Mouse (Mus musculus) left cerebral cortex, adult 11 months (tissue): ENCODE measurements at regions not wholly inside any gene's neighbourhood (a gene's known extent, or its start where the extent isn't known, plus 50 kb on each side); places are given as distances from the start of the nearest gene placed in this dataset.

Experiments
- DNase-seq: peaks from one replicate; pipeline ENCODE4 v3.0.0; 2022; ENCODE audit warnings: low spot score

DNA sequence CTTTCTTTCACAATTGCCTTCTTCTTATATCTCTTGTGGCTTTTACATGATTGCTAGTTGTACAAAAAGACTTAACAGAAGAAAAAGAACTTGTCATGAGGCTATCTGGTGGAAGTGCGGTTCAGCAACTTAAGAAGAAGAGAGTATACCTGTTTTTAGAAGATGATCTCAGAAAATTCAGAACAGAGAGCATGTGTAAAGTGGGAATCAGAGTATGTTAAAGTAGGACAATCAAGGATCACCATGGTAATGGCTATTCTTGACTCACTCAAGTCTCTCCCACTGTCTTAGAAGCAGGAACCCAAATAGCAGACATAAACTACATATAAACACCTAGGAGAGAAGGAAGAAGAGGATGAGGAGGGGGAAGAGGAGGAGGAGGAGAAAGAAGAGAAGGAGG is 857.9 kb upstream of the Nr2f1 start:
- no peak for DNase-seq

GRCm38 (mm10) chr13:79054481-79054880 is 854.9 kb upstream of the Nr2f1 start:
- no peak for DNase-seq

DNA sequence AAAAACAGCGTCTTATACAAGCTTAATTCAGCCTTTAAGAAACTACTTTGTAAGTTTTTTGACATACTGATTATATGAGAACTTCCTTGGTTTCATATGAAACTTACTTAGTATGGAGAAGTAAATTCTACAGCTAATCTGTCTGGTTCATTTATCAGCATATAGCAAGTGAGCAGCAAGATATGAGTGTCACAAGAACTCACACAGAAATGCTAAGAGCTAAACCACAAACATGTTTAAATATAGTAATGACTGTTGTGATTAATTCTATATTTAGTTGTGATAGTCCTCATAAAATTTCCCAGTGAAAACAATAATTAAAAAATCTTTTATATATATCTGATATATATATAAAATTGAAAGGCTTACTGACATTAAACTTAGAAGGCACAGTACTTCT is 853.9 kb upstream of the Nr2f1 start:
- no peak for DNase-seq

- DNase-seq, result no peak
Measured at GRCm38 (mm10) chr13:79047240-79047639, 847.7 kb upstream of the Nr2f1 start.

GRCm38 (mm10) chr13:79044657-79045056 is 845.1 kb upstream of the Nr2f1 start:
- no peak for DNase-seq

DNA sequence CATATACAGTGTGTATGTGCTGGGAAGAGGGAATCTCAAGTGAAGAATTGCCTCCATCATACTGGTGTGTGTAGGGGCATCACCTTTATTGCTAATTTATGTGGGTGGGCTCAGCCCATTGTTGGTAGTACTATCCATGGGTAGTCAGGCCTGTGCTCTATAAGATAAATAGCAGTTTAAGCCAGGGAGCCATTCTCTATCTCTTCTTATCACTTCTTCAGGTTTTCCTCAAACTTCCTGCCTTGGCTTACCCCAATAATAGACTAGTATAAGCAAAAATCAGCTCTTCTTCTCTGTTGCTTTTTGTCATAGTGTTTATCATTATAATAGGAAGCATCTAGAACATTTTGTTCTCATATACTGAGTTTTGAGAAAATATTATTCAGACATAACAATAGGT is 838.3 kb upstream of the Nr2f1 start:
- no peak for DNase-seq

GRCm38 (mm10) chr13:79035276-79035675 is 835.7 kb upstream of the Nr2f1 start:
- no peak for DNase-seq

- no peak for DNase-seq
Measured at GRCm38 (mm10) chr13:79029974-79030373, 830.4 kb upstream of the Nr2f1 start.

- peak; percentile 22 for DNase-seq
Measured at GRCm38 (mm10) chr13:79027877-79028760, 828.6 kb upstream of the Nr2f1 start.

- no peak for DNase-seq
Measured at GRCm38 (mm10) chr13:79025645-79026044, 826.1 kb upstream of the Nr2f1 start.

GRCm38 (mm10) chr13:79018051-79018450 is 818.5 kb upstream of the Nr2f1 start:
- DNase-seq, result no peak

- DNase-seq, result no peak
Measured at GRCm38 (mm10) chr13:79003313-79003712, 803.8 kb upstream of the Nr2f1 start.

DNA sequence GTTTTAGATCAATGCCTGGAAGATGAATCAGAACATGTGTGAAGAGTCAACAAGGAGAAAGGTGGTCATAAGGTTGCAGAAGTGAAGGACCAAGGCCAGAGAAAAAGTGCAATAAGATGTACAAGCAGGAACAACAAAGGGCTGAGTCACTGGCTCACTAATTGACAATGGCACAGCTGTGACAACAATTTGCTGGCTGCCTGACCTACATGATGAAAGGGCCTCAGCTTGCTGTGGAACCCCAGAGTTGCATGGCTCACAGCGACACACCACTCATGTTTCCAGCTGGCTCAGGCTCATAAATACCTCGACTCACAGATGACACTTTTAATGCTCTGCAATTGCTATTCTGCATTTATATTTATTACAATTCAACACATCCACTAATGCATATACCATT is 799.3 kb upstream of the Nr2f1 start:
- DNase-seq, result no peak

GRCm38 (mm10) chr13:78992326-78992725 is 792.8 kb upstream of the Nr2f1 start:
- DNase-seq, result no peak

- DNase-seq, result no peak
Measured at GRCm38 (mm10) chr13:78985921-78986320, 786.4 kb upstream of the Nr2f1 start.

- no peak for DNase-seq
Measured at GRCm38 (mm10) chr13:78977224-78977780, 777.7 kb upstream of the Nr2f1 start.

- DNase-seq, result no peak
Measured at GRCm38 (mm10) chr13:78938351-78938741, 738.8 kb upstream of the Nr2f1 start.

GRCm38 (mm10) chr13:78937389-78938350 is 738.1 kb upstream of the Nr2f1 start:
- DNase-seq, result peak; percentile 7

GRCm38 (mm10) chr13:78935990-78936650 is 736.6 kb upstream of the Nr2f1 start:
- DNase-seq, result no peak

DNA sequence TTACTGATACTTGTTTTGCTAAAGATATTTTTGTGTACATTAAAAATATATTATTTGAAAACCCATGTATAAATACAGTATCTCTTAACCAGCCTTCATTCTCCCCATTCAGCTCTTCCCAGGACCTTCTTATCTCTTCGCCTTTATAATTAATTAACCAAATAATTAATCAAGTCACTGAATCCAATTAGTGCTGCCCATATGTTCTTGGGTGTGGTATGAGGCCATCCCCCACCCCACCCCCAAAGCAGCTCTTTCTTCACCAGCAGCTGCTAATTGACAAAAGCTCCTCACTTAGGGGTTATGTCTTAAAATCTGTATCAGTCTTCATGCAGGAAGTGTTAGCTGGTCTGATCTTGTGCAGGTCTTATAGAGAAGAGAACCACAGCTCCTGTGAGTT is 728.8 kb upstream of the Nr2f1 start:
- no peak for DNase-seq

DNA sequence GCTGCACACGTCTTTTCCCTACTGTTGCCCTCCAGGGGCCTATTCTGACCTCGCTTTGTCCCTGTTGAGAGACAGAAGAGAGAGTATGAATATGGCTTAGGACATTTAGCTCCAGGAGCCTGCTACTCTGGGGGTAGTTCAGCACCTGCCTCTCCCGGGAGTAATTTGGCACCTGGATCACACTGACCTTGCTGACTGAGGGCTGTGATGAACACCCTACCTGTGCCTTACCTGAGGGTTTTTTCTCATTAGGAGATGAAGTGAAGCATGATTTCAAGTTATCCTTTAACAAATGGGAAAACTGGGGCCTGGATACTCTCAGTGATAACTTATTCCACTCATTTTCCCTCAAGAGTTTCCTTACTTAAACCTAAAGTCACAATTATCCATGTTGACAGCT is 721.2 kb upstream of the Nr2f1 start:
- DNase-seq, result no peak

- no peak for DNase-seq
Measured at GRCm38 (mm10) chr13:78909839-78910238, 710.3 kb upstream of the Nr2f1 start.
